Mouse (Mus musculus): Measurements from ENCODE around the gene Unk. TPM values are rescaled to one million over a fixed set of nuclear protein-coding genes. Genes with fewer than 3 reads are reported as not detected.

The Unk gene
- polyA plus RNA-seq (2012; fragmentation: generic; extraction: Trizol), result 14.5 TPM
- long read RNA-seq, experiment 1, partial matches to known transcripts, result 6 of 11 reads
- long read RNA-seq, experiment 1, other reads (novel, unspliced or antisense), result 2 of 11 reads
- long read RNA-seq, experiment 2, transcript Unk-202 (16 exons, 3,696 nt), result minor isoform, 5 of 50 reads
- long read RNA-seq, experiment 2, transcript Unk-201 (16 exons, 3,735 nt), result major isoform, 23 of 50 reads
- long read RNA-seq, experiment 2, partial matches to known transcripts, result 7 of 50 reads
- long read RNA-seq, experiment 2, other reads (novel, unspliced or antisense), result 15 of 50 reads

GRCm38 (mm10) chr11:116030088-116030897, at the start of gene Unk:
TSS of gene Unk (plus strand) at chr11:116030322.
- Histone ChIP-seq H3K79me2 (ENCODE audit: control insufficient read depth, insufficient read depth) (peaks cover 49% of the 10 kb centered on the region), H3K4me3 (ENCODE audit: insufficient read depth, poor library complexity, severe bottlenecking) (peak within 1 kb of the TSS; percentile 71), H3ac (ENCODE audit: control insufficient read depth, insufficient read length, low read depth) (peak within 1 kb of the TSS; percentile 94), H3K79me3 (ENCODE audit: low read depth) (peaks cover 46% of the 10 kb centered on the region), H3K27me3 (ENCODE audit: control insufficient read depth, insufficient read depth, insufficient read length) (no peaks in the 10 kb centered on the region), H3K36me3 (ENCODE audit: control insufficient read depth, insufficient read depth) (peaks cover 31% of the 10 kb centered on the region)
- TF ChIP-seq MAX (IDR thresholded peaks at IDR 0.05) (no peak), FOSL1 (IDR thresholded peaks at IDR 0.05; ENCODE audit: insufficient read depth, low read length, poor library complexity, severe bottlenecking) (no peak), CEBPB (IDR thresholded peaks at IDR 0.05; ENCODE audit: low read depth) (no peak), MYOG (IDR thresholded peaks at IDR 0.05; ENCODE audit: control insufficient read depth, extremely low read depth, insufficient read length) (no peak), MYOD1 (IDR thresholded peaks at IDR 0.05; ENCODE audit: control insufficient read depth, insufficient read length, low read depth) (no peak), CTCF (IDR thresholded peaks at IDR 0.05; ENCODE audit: control insufficient read depth, insufficient read depth, insufficient read length) (no peak), USF1 (IDR thresholded peaks at IDR 0.05; ENCODE audit: low read depth) (no peak)

- H3K36me3 ChIP-seq (ENCODE audit: control insufficient read depth, insufficient read depth), result no peaks in the 10 kb centered on the region
- no peak overlapping the region for H3ac ChIP-seq (ENCODE audit: control insufficient read depth, insufficient read length, low read depth)
- no peaks in the 10 kb centered on the region for H3K79me3 ChIP-seq (ENCODE audit: low read depth)
- H3K27me3 ChIP-seq (ENCODE audit: control insufficient read depth, insufficient read depth, insufficient read length), result no peaks in the 10 kb centered on the region
- H3K4me3 ChIP-seq (ENCODE audit: insufficient read depth, poor library complexity, severe bottlenecking), result no peak overlapping the region
- H3K79me2 ChIP-seq (ENCODE audit: control insufficient read depth, insufficient read depth), result no peaks in the 10 kb centered on the region
- TF ChIP-seq CEBPB (IDR thresholded peaks at IDR 0.05; ENCODE audit: low read depth) (no peak), CTCF (IDR thresholded peaks at IDR 0.05; ENCODE audit: control insufficient read depth, insufficient read depth, insufficient read length) (no peak), MAX (IDR thresholded peaks at IDR 0.05) (no peak), MYOD1 (IDR thresholded peaks at IDR 0.05; ENCODE audit: control insufficient read depth, insufficient read length, low read depth) (no peak), USF1 (IDR thresholded peaks at IDR 0.05; ENCODE audit: low read depth) (no peak), FOSL1 (IDR thresholded peaks at IDR 0.05; ENCODE audit: insufficient read depth, low read length, poor library complexity, severe bottlenecking) (no peak), MYOG (IDR thresholded peaks at IDR 0.05; ENCODE audit: control insufficient read depth, extremely low read depth, insufficient read length) (no peak)
Measured at GRCm38 (mm10) chr11:115982472-115982871, 47.6 kb upstream of the Unk start.

DNA sequence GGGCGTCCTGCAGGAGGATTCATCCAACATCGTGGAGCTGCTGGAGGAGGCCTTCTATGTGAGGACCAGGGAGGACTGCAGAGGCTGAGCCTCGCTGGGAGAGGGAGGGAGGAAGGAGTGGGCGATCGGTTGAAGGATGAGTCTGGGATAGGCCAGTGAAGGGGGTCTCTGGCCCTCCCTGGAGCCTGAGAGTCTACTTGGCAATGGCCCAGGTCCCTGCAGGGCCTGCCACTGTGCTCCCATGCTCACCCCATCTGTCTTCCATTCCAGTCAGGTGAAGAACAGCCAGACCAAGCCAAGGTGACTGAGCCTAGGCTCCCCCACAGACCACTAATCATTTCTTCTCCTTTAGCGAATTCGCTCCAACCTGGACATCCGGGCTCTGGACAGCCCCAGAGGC, 46.8 kb upstream of the Unk start:
- no peak overlapping the region for H3K4me3 ChIP-seq (ENCODE audit: insufficient read depth, poor library complexity, severe bottlenecking)
- no peak overlapping the region for H3ac ChIP-seq (ENCODE audit: control insufficient read depth, insufficient read length, low read depth)
- no peaks in the 10 kb centered on the region for H3K79me2 ChIP-seq (ENCODE audit: control insufficient read depth, insufficient read depth)
- no peaks in the 10 kb centered on the region for H3K36me3 ChIP-seq (ENCODE audit: control insufficient read depth, insufficient read depth)
- H3K27me3 ChIP-seq (ENCODE audit: control insufficient read depth, insufficient read depth, insufficient read length), result no peaks in the 10 kb centered on the region
- no peaks in the 10 kb centered on the region for H3K79me3 ChIP-seq (ENCODE audit: low read depth)
- no peak for TF ChIP-seq USF1 (IDR thresholded peaks at IDR 0.05; ENCODE audit: low read depth)
- no peak for TF ChIP-seq MYOD1 (IDR thresholded peaks at IDR 0.05; ENCODE audit: control insufficient read depth, insufficient read length, low read depth)
- TF ChIP-seq CTCF (IDR thresholded peaks at IDR 0.05; ENCODE audit: control insufficient read depth, insufficient read depth, insufficient read length), result no peak
- no peak for TF ChIP-seq FOSL1 (IDR thresholded peaks at IDR 0.05; ENCODE audit: insufficient read depth, low read length, poor library complexity, severe bottlenecking)
- TF ChIP-seq MAX (IDR thresholded peaks at IDR 0.05), result no peak
- no peak for TF ChIP-seq MYOG (IDR thresholded peaks at IDR 0.05; ENCODE audit: control insufficient read depth, extremely low read depth, insufficient read length)
- TF ChIP-seq CEBPB (IDR thresholded peaks at IDR 0.05; ENCODE audit: low read depth), result no peak

GRCm38 (mm10) chr11:115989686-115990085, 40.4 kb upstream of the Unk start:
- TF ChIP-seq MYOG (IDR thresholded peaks at IDR 0.05; ENCODE audit: control insufficient read depth, extremely low read depth, insufficient read length), result no peak
- no peak for TF ChIP-seq CEBPB (IDR thresholded peaks at IDR 0.05; ENCODE audit: low read depth)
- no peak for TF ChIP-seq MAX (IDR thresholded peaks at IDR 0.05)
- no peak for TF ChIP-seq MYOD1 (IDR thresholded peaks at IDR 0.05; ENCODE audit: control insufficient read depth, insufficient read length, low read depth)
- no peak for TF ChIP-seq USF1 (IDR thresholded peaks at IDR 0.05; ENCODE audit: low read depth)
- no peak for TF ChIP-seq FOSL1 (IDR thresholded peaks at IDR 0.05; ENCODE audit: insufficient read depth, low read length, poor library complexity, severe bottlenecking)
- H3K4me3 ChIP-seq (ENCODE audit: insufficient read depth, poor library complexity, severe bottlenecking), result no peak overlapping the region

DNA sequence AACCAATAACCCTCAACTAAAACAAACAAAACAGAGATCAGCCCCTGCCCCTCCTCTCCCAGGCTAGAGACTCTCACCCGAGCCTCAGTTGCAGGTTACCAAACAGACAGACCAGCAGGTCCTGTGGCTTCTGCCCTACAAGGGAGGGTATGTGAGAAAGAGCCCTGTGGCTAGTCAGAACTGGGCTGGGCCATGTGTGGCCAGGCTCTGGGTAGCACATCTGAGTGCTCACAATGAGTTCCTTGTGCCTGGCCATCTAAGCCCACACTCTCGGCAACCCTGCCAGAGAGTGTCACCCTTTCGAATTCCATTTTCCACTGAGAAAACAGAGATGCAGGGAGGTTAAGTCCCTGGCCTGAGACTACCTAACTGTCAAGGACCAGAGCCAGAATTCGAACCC, 38.0 kb upstream of the Unk start:
- Histone ChIP-seq H3K79me2 (ENCODE audit: control insufficient read depth, insufficient read depth) (no peaks in the 10 kb centered on the region), H3K27me3 (ENCODE audit: control insufficient read depth, insufficient read depth, insufficient read length) (no peaks in the 10 kb centered on the region), H3K79me3 (ENCODE audit: low read depth) (no peaks in the 10 kb centered on the region), H3K36me3 (ENCODE audit: control insufficient read depth, insufficient read depth) (no peaks in the 10 kb centered on the region), H3K4me3 (ENCODE audit: insufficient read depth, poor library complexity, severe bottlenecking) (peak overlapping the region; percentile 6), H3ac (ENCODE audit: control insufficient read depth, insufficient read length, low read depth) (no peak overlapping the region)
- TF ChIP-seq MAX (IDR thresholded peaks at IDR 0.05), result no peak
- TF ChIP-seq USF1 (IDR thresholded peaks at IDR 0.05; ENCODE audit: low read depth), result no peak
- TF ChIP-seq CTCF (IDR thresholded peaks at IDR 0.05; ENCODE audit: control insufficient read depth, insufficient read depth, insufficient read length), result no peak
- no peak for TF ChIP-seq FOSL1 (IDR thresholded peaks at IDR 0.05; ENCODE audit: insufficient read depth, low read length, poor library complexity, severe bottlenecking)
- no peak for TF ChIP-seq MYOD1 (IDR thresholded peaks at IDR 0.05; ENCODE audit: control insufficient read depth, insufficient read length, low read depth)

More at GRCm38 (mm10) chr11:115989686-115990085, 40.4 kb upstream of the Unk start:
- Histone ChIP-seq H3ac (ENCODE audit: control insufficient read depth, insufficient read length, low read depth) (no peak overlapping the region), H3K27me3 (ENCODE audit: control insufficient read depth, insufficient read depth, insufficient read length) (no peaks in the 10 kb centered on the region), H3K79me2 (ENCODE audit: control insufficient read depth, insufficient read depth) (no peaks in the 10 kb centered on the region), H3K79me3 (ENCODE audit: low read depth) (no peaks in the 10 kb centered on the region), H3K36me3 (ENCODE audit: control insufficient read depth, insufficient read depth) (no peaks in the 10 kb centered on the region)

All from C2C12 (cell line).